Mouse (Mus musculus) kidney, adult 2 months (tissue): ENCODE data around the gene Sox13. TPM values are rescaled to one million over a fixed set of nuclear protein-coding genes. Genes with fewer than 3 reads are reported as not detected.

Experiments
- DNase-seq: peaks from one replicate; pipeline ENCODE4 v3.0.0; 2021
- H3K27ac ChIP-seq: fragments of 200-500 bp; 2 replicates; pipeline ENCODE4 v1.5.1; 2012; ENCODE audit warnings: low read depth, low read length, control low read depth, inconsistent platforms; ENCODE audit not compliant: insufficient read depth
- H3K27me3 ChIP-seq: fragments of 200-500 bp; replicated peaks from 2 replicates; pipeline ENCODE4 v1.6.1; 2012; ENCODE audit warnings: mild to moderate bottlenecking, moderate library complexity, low read length, inconsistent platforms; ENCODE audit not compliant: control insufficient read depth, insufficient read depth
- H3K36me3 ChIP-seq: fragments of 200-500 bp; 2 replicates; pipeline ENCODE4 v1.6.1; 2012; ENCODE audit warnings: mild to moderate bottlenecking, moderate library complexity, low read length, inconsistent platforms; ENCODE audit not compliant: control insufficient read depth, insufficient read depth
- H3K4me1 ChIP-seq: fragments of 200-500 bp; 2 replicates; pipeline ENCODE4 v1.6.1; 2011; ENCODE audit warnings: low read length; ENCODE audit not compliant: control insufficient read depth, insufficient read depth
- H3K4me3 ChIP-seq: fragments of 200-500 bp; 2 replicates; pipeline ENCODE4 v1.5.1; 2011; ENCODE audit warnings: mild to moderate bottlenecking, low read depth, low read length, control low read depth; ENCODE audit not compliant: insufficient read depth
- CTCF ChIP-seq: fragments of 200-500 bp; conservative IDR thresholded peaks from 2 replicates; pipeline ENCODE4 v1.5.1; 2011; ENCODE audit warnings: low read depth, mild to moderate bottlenecking, control low read depth, low read length, moderate library complexity, mixed read lengths; ENCODE audit not compliant: insufficient read depth, insufficient read length
- POLR2A ChIP-seq: fragments of 200-500 bp; IDR thresholded peaks from one replicate; pipeline ENCODE4 v1.6.1; 2011; ENCODE audit warnings: low read depth, low read length, control low read depth
- WGBS: fragments of 180-500 bp; shearing (Covaris S2); methylation state at CpG from one replicate; pipeline ENCODE4 v1.1.7; 2018; 5-methylcytosine and 5-hydroxymethylcytosine counted together
- polyA plus RNA-seq: library from polyadenylated mRNA; depleted of rRNA; stranded (reverse); fragments of >200 nt; gene quantifications from 2 replicates; pipeline ENCODE4 v1.2.3, GENCODE M21; 2012

Sox13 gene
- polyA plus RNA-seq, 1 experiment: 46.7 TPM

- H3K27ac ChIP-seq: peak overlapping the region; percentile 92
- 1% methylated on average over 28 of the region's 28 CpGs for WGBS
- DNase-seq: peak; percentile 96
Measured at GRCm38 (mm10) chr1:133418164-133418800, 5.9 kb downstream of the Sox13 start.

DNA sequence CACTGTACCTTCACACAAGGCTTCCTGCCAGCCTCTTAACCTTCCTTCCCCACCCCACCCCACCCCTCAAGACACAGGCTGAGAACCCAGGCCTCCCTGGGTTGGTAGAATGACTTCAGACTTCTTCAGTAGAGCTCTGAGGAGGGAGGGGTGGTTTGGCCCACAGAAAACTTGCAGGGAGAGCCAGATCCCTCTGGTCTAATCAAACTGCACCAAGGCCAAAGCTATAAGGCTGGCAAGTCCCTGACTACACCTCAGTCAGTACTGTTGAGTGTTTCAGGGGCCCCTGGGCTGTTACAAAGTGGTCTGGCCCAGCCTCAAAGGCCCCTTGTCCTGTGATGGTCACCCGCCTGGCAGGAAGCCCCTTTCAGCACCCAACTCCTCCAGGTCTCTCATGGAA is 6.6 kb downstream of the Sox13 start:
- Histone ChIP-seq H3K27me3 (no peaks in the 10 kb centered on the region), H3K36me3 (no peaks in the 10 kb centered on the region), H3K4me1 (peaks cover 60% of the 10 kb centered on the region), H3K27ac (peak overlapping the region; percentile 92), H3K4me3 (peak overlapping the region; percentile 53)
- WGBS: 38% methylated on average over 1 of the region's 1 CpGs
- DNase-seq: no peak
- no peak for TF ChIP-seq CTCF
- no peak for TF ChIP-seq POLR2A

More at GRCm38 (mm10) chr1:133418164-133418800, 5.9 kb downstream of the Sox13 start:
- no peak for TF ChIP-seq CTCF
- peak; percentile 4 for TF ChIP-seq POLR2A
- Histone ChIP-seq H3K4me3 (peak overlapping the region; percentile 53), H3K27me3 (no peaks in the 10 kb centered on the region), H3K36me3 (no peaks in the 10 kb centered on the region), H3K4me1 (peaks cover 57% of the 10 kb centered on the region)

DNA sequence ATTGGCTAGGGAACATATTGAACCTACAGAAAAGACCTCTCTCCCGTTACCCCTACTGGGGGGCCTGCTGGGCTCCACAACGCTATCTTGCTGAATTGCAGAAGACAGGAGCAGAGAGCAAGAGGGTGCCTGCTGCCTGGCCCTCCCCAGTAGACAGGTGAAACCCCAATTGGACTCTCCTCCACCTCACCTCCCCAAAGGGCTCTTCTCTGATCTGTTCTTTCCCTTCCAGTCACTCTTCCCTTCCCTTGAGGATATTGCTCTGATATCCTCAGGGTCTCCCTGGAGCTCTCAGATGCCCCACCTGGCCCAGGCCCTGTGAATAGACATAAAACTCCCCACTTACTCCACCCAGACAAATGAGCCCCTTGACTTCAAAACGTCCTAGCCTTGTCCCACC is 7.1 kb downstream of the Sox13 start:
- Histone ChIP-seq H3K27me3 (no peaks in the 10 kb centered on the region), H3K4me3 (no peak overlapping the region), H3K27ac (peak overlapping the region; percentile 39; the same call in 1 of the 2 replicates), H3K36me3 (no peaks in the 10 kb centered on the region), H3K4me1 (peaks cover 63% of the 10 kb centered on the region)
- WGBS: 41% methylated on average over 3 of the region's 3 CpGs
- no peak for DNase-seq
- TF ChIP-seq CTCF (no peak), POLR2A (no peak)

GRCm38 (mm10) chr1:133416472-133416871 is 7.7 kb downstream of the Sox13 start:
- Histone ChIP-seq H3K27me3 (no peaks in the 10 kb centered on the region), H3K27ac (peak overlapping the region; percentile 39), H3K4me3 (no peak overlapping the region), H3K36me3 (no peaks in the 10 kb centered on the region), H3K4me1 (peaks cover 70% of the 10 kb centered on the region)
- 76% methylated on average over 7 of the region's 7 CpGs for WGBS
- TF ChIP-seq POLR2A (no peak), CTCF (no peak)
- DNase-seq: no peak

GRCm38 (mm10) chr1:133415505-133415904 is 8.7 kb downstream of the Sox13 start:
- peaks cover 73% of the 10 kb centered on the region for H3K4me1 ChIP-seq
- DNase-seq: no peak
- H3K36me3 ChIP-seq: no peaks in the 10 kb centered on the region
- no peaks in the 10 kb centered on the region for H3K27me3 ChIP-seq
- 37% methylated on average over 6 of the region's 6 CpGs for whole genome bisulfite sequencing
- no peak for TF ChIP-seq CTCF
- TF ChIP-seq POLR2A: no peak
- H3K4me3 ChIP-seq: no peak overlapping the region
- H3K27ac ChIP-seq: peak overlapping the region; percentile 39

- no peak overlapping the region for H3K4me3 ChIP-seq
- TF ChIP-seq CTCF: no peak
- TF ChIP-seq POLR2A: no peak
- peaks cover 76% of the 10 kb centered on the region for H3K4me1 ChIP-seq
- no peaks in the 10 kb centered on the region for H3K27me3 ChIP-seq
- H3K36me3 ChIP-seq: no peaks in the 10 kb centered on the region
- peak overlapping the region; percentile 78 for H3K27ac ChIP-seq
- DNase-seq: peak; percentile 88
- 30% methylated on average over 7 of the region's 7 CpGs for WGBS
Measured at GRCm38 (mm10) chr1:133415086-133415485, 9.1 kb downstream of the Sox13 start.

DNA sequence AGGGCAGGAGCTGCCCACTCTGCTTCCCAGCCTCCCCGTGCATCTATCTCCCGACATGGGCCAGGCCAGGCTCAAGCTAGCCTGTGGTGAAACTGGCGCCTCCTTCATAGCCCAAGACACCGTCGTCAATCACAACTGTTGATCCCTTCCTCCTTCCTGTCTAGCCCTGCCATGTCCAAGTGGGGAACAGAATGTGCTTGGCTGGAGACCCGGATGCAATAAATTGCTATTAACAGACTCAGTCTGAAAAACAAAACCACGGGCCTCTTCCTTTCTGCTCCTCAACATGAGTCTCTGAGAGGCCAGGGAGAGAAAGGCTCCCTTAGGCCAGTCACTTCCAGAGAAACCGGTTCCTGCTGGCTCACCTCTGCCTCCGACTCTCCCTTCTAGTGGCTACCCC is 11.2 kb downstream of the Sox13 start:
- Histone ChIP-seq H3K36me3 (no peaks in the 10 kb centered on the region), H3K4me1 (peaks cover 77% of the 10 kb centered on the region), H3K27ac (peak overlapping the region; percentile 74), H3K27me3 (no peaks in the 10 kb centered on the region), H3K4me3 (no peak overlapping the region)
- WGBS: 40% methylated on average over 9 of the region's 9 CpGs
- peak; percentile 89 for DNase-seq
- TF ChIP-seq CTCF (no peak), POLR2A (no peak)
